Mouse (Mus musculus) ES-Bruce4 (cell line): ENCODE measurements at regions not wholly inside any gene's neighbourhood (a gene's known extent, or its start where the extent isn't known, plus 50 kb on each side); places are given as distances from the start of the nearest gene placed in this dataset.

Source experiments
- H3K27ac ChIP-seq: 2 replicates; pipeline ENCODE4 v1.5.1; 2012; ENCODE audit warnings: low read length, inconsistent platforms; ENCODE audit not compliant: insufficient read depth
- H3K27me3 ChIP-seq: 2 replicates; pipeline ENCODE4 v1.6.1; 2012; ENCODE audit warnings: mild to moderate bottlenecking, low read length, inconsistent platforms; ENCODE audit not compliant: control insufficient read depth, poor library complexity, insufficient read depth, severe bottlenecking
- H3K36me3 ChIP-seq: 2 replicates; pipeline ENCODE4 v1.6.1; 2012; ENCODE audit warnings: inconsistent platforms, mild to moderate bottlenecking, low read length, moderate library complexity; ENCODE audit not compliant: control insufficient read depth, poor library complexity, insufficient read depth, severe bottlenecking
- H3K4me1 ChIP-seq: one replicate; pipeline ENCODE4 v1.8.1; 2011; ENCODE audit warnings: low read length; ENCODE audit not compliant: control insufficient read depth, insufficient read depth
- H3K4me3 ChIP-seq: 2 replicates; pipeline ENCODE4 v1.5.1; 2011; ENCODE audit warnings: low read depth, mild to moderate bottlenecking, low read length
- H3K9ac ChIP-seq: 2 replicates; pipeline ENCODE4 v1.6.1; 2012; ENCODE audit warnings: low read depth, mild to moderate bottlenecking, inconsistent platforms; ENCODE audit not compliant: poor library complexity, severe bottlenecking
- H3K9me3 ChIP-seq: replicated peaks from 2 replicates; pipeline ENCODE4 v1.6.1; 2012; ENCODE audit warnings: mild to moderate bottlenecking, low read length, inconsistent platforms; ENCODE audit not compliant: control insufficient read depth, poor library complexity, insufficient read depth, severe bottlenecking
- CTCF ChIP-seq: IDR thresholded peaks from one replicate; pipeline ENCODE4 v1.8.1; 2011; ENCODE audit warnings: low read depth, low read length
- EP300 ChIP-seq: IDR thresholded peaks from 2 replicates; pipeline ENCODE4 v1.6.1; 2011; ENCODE audit warnings: low read depth, low read length; ENCODE audit not compliant: insufficient read depth
- POLR2A ChIP-seq: IDR thresholded peaks from one replicate; pipeline ENCODE4 v1.8.1; 2011; ENCODE audit warnings: low read length; ENCODE audit not compliant: insufficient read depth

DNA sequence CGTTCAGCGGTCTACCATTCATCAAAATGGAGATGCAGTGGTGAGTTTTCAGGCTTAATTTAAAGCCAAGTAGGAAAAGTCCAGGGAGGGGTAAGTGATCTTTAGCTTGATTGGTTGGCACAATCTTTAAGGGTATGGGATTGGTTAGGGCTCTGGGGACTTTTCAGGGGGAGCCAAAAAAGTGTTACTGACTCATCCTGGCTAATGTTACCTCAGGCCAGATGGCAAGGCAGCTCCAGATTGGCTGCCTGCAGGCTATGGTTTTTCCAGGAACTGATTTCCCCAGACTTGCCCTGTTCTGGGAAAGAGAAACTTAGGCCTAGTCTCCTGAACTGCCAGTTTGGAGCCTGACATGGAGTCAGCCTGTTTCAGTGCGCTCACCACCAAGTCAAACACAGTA lies 539.6 kb upstream of the Lmcd1 start:
- H3K36me3 ChIP-seq = no peaks in the 10 kb centered on the region
- no peak overlapping the region for H3K9ac ChIP-seq
- H3K27ac ChIP-seq = no peak overlapping the region
- no peaks in the 10 kb centered on the region for H3K9me3 ChIP-seq
- H3K4me1 ChIP-seq = no peaks in the 10 kb centered on the region
- no peak overlapping the region for H3K4me3 ChIP-seq
- H3K27me3 ChIP-seq = no peaks in the 10 kb centered on the region
- TF ChIP-seq EP300 (no peak), CTCF (no peak), POLR2A (no peak)

DNA sequence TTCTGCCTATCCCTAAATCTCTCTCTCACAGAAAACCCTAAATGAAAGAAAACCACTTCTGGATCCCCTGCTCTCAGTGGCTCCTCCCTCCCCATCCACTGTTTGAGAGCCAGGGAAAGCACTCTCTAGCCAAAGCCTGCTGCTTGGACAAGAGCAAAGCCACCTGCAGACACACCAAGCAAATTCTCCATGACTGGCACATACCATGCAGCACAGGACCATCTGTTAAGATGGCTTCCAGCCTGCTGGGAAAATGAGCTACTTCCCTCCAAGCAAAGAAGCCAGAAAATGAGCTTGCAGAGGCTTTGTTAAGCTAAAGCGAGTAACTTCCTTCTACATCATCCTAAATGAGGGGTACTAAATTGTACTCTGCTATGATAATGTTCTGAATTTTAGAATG lies 534.6 kb upstream of the Lmcd1 start:
- H3K36me3 ChIP-seq = no peaks in the 10 kb centered on the region
- no peak overlapping the region for H3K9ac ChIP-seq
- H3K27me3 ChIP-seq = no peaks in the 10 kb centered on the region
- TF ChIP-seq POLR2A = no peak
- no peak for TF ChIP-seq EP300
- TF ChIP-seq CTCF = no peak
- no peaks in the 10 kb centered on the region for H3K9me3 ChIP-seq
- no peaks in the 10 kb centered on the region for H3K4me1 ChIP-seq
- no peak overlapping the region for H3K27ac ChIP-seq
- no peak overlapping the region for H3K4me3 ChIP-seq

DNA sequence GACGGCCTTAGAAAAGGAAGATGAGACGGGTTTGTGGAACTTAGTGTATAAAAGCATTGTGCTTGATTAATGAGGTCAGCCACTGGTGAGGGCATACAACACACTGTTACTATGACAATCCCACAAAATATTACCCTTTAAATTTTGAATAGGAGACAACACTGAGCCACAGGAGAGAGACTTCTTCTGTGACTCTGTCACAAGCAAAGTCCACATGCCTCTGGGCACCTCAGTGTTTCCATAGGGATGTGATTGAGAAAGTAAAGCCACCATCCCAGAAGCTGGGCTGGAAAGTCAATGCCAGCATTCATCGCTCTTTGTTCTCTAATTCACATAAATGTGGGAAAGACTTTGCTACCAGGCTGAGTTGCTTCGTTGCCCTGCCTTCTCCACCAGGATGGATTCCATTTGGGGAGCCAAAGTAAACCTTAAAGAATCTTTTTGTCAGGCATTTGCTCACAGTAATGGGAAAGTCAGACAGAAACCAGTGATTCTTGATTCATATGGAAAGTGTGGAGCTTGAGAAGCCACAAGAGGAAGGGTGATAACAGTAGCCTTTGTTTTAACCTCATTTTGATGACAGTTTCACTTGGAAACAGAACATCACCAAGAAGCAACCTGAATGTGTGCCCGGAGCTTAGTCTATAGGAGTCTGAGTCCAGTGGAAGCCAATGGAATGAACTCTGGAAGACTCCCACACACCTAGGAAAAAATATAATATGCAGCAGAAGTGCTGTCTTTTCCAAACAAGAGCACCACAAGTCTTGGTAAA lies 491.7 kb upstream of the Lmcd1 start:
- Histone ChIP-seq H3K4me3 (no peak overlapping the region), H3K27me3 (no peaks in the 10 kb centered on the region), H3K9me3 (no peaks in the 10 kb centered on the region), H3K4me1 (no peaks in the 10 kb centered on the region), H3K27ac (no peak overlapping the region), H3K9ac (no peak overlapping the region), H3K36me3 (no peaks in the 10 kb centered on the region)
- no peak for TF ChIP-seq EP300
- no peak for TF ChIP-seq CTCF
- TF ChIP-seq POLR2A = no peak

DNA sequence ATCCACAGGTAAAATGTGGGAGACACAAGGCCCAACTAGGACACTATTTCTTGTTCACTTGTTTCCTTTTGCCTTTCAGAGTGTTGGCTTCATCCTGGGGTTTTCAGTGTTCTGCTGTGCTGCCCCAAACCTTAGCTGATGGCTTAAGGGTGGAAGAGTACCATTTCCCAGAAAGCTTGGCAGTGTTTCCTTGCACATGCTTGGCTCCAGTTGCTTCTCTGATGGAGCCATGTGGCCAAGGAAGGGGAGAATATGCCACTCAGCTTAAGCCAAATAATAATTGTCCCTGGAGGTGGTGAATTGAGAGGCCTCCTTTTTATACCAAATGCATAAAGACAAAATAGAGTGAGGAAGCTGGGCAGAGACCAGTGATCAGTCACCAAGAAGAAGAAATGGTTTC lies 464.9 kb upstream of the Lmcd1 start:
- Histone ChIP-seq H3K9me3 (no peaks in the 10 kb centered on the region), H3K4me1 (no peaks in the 10 kb centered on the region), H3K27ac (no peak overlapping the region), H3K36me3 (no peaks in the 10 kb centered on the region), H3K4me3 (no peak overlapping the region), H3K9ac (no peak overlapping the region), H3K27me3 (no peaks in the 10 kb centered on the region)
- TF ChIP-seq CTCF (no peak), EP300 (no peak), POLR2A (no peak)

DNA sequence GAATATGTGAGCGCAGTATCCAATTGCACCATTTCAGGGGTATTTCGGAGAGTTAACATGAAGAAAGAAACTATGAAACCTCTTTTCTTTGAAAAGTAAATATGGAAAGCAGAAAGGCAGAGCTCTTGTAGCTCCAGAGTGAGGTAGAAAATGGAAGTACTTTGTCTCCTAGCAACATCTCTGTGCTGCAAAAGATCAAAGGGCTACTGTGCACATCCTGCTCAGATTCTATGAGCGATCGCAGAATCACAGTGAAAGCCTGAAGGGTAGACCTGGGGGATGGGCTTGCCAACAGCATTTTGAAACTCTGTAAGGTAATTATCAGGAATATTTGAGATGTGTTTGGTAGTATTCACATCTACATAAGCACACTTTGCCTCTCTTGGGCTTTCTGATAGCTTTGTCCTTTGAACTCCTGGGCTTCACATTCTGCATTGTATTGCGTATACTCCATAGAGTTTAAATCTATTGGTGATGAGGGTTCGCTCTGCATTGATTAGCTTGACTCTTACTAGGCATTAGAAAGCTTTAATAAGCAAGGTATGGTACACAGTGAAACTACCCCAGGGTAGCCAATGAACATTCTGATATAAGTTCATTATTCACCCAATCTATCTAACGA lies 459.5 kb upstream of the Lmcd1 start:
- TF ChIP-seq EP300 (no peak), CTCF (no peak), POLR2A (no peak)
- Histone ChIP-seq H3K4me1 (no peaks in the 10 kb centered on the region), H3K9ac (no peak overlapping the region), H3K9me3 (no peaks in the 10 kb centered on the region), H3K36me3 (no peaks in the 10 kb centered on the region), H3K27me3 (peaks cover under 1% of the 10 kb centered on the region; the same call in 1 of the 2 replicates), H3K27ac (no peak overlapping the region), H3K4me3 (no peak overlapping the region)

DNA sequence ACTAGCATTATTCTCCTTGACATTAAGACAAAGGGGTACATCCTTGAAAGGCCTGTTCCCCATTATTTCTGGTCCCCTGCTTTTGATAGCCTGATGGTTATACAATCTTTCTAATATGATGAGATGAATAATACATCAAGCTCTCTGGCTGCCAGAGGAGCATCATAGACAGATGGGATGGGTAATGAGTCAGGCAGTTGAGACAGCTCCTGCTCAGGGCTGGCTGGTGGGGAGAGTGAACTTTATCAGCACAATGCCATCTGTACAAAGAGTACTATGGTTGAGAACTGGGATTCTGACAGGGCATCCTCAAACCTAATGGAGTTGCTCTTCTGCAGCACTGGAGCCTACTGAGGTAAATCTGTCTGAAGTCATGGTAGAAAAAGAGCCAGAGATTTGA lies 458.4 kb upstream of the Lmcd1 start:
- H3K36me3 ChIP-seq = no peaks in the 10 kb centered on the region
- no peak for TF ChIP-seq CTCF
- TF ChIP-seq EP300 = no peak
- no peak for TF ChIP-seq POLR2A
- no peak overlapping the region for H3K27ac ChIP-seq
- H3K4me3 ChIP-seq = no peak overlapping the region
- H3K9ac ChIP-seq = no peak overlapping the region
- H3K27me3 ChIP-seq = peaks cover 1% of the 10 kb centered on the region; the same call in 1 of the 2 replicates
- H3K9me3 ChIP-seq = no peaks in the 10 kb centered on the region
- no peaks in the 10 kb centered on the region for H3K4me1 ChIP-seq
